Mouse (Mus musculus) heart, embryonic 16.5 days (tissue): ENCODE data around the gene Rnf44. TPM values are rescaled to one million over a fixed set of nuclear protein-coding genes. Genes with fewer than 3 reads are reported as not detected.

Experiments
- ATAC-seq: fragments of 200-750 bp; cut with Nextera tagmentation; replicated peaks from 2 replicates; pipeline ENCODE4 v1.8.0; 2017; ENCODE audit warnings: moderate number of reproducible peaks; ENCODE audit not compliant: insufficient read depth, low FRiP score; ENCODE audit errors: extremely low read depth
- H3K27ac ChIP-seq: fragments of 300-500 bp; sonication (generic); 2 replicates; pipeline ENCODE4 v1.5.1; 2014; ENCODE audit warnings: mild to moderate bottlenecking, low read length, control low read depth, moderate library complexity
- H3K27me3 ChIP-seq: fragments of 300-500 bp; sonication (generic); 2 replicates; pipeline ENCODE4 v1.6.1; 2014; ENCODE audit warnings: low read length, mixed read lengths; ENCODE audit not compliant: control insufficient read depth, insufficient read depth
- H3K36me3 ChIP-seq: fragments of 300-500 bp; sonication (generic); 2 replicates; pipeline ENCODE4 v1.6.1; 2014; ENCODE audit not compliant: control insufficient read depth, insufficient read depth
- H3K4me1 ChIP-seq: fragments of 300-500 bp; sonication (generic); 2 replicates; pipeline ENCODE4 v1.6.1; 2014; ENCODE audit warnings: low read length, mixed read lengths; ENCODE audit not compliant: control insufficient read depth, insufficient read depth
- H3K4me2 ChIP-seq: fragments of 300-500 bp; sonication (generic); 2 replicates; pipeline ENCODE4 v1.6.1; 2014; ENCODE audit warnings: low read depth, mild to moderate bottlenecking, control low read depth, low read length
- H3K4me3 ChIP-seq: fragments of 300-500 bp; sonication (generic); 2 replicates; pipeline ENCODE4 v1.5.1; 2014; ENCODE audit warnings: mild to moderate bottlenecking, control low read depth, low read length
- H3K9ac ChIP-seq: fragments of 300-500 bp; sonication (generic); 2 replicates; pipeline ENCODE4 v1.6.1; 2014; ENCODE audit warnings: low read length, control low read depth
- H3K9me3 ChIP-seq: fragments of 300-500 bp; sonication (generic); replicated peaks from 2 replicates; pipeline ENCODE4 v1.6.1; 2016; ENCODE audit warnings: low read length; ENCODE audit not compliant: control insufficient read depth
- WGBS: fragments of 180-500 bp; shearing (Covaris S2); extraction: QIAGEN DNeasy Blood & Tissue Kit; methylation state at CpG from one replicate; pipeline ENCODE4 v1.1.7; 2014; 5-methylcytosine and 5-hydroxymethylcytosine counted together
- polyA plus RNA-seq: library from polyadenylated mRNA; unstranded; fragments of >200 nt; fragmentation: Nextera tagmentation; extraction: Ambion mirVana; gene quantifications from 2 replicates; pipeline ENCODE4 v1.2.1, GENCODE M21; 2015

Gene Rnf44
- polyA plus RNA-seq, 1 experiment from 2014 or later = 42.7 TPM

- Histone ChIP-seq H3K27me3 (no peaks in the 10 kb centered on the region; the same call in 1 of the 2 replicates), H3K4me2 (no peak overlapping the region), H3K4me1 (no peaks in the 10 kb centered on the region), H3K9ac (no peak overlapping the region), H3K27ac (no peak overlapping the region), H3K4me3 (no peak overlapping the region), H3K9me3 (no peaks in the 10 kb centered on the region), H3K36me3 (no peaks in the 10 kb centered on the region)
- ATAC-seq = no peak
- 65% methylated on average over 3 of the region's 3 CpGs for WGBS
Observed at GRCm38 (mm10) chr13:54710866-54711265, 17.2 kb upstream of the Rnf44 start.

GRCm38 (mm10) chr13:54704890-54705289 is 11.2 kb upstream of the Rnf44 start:
- H3K9me3 ChIP-seq = no peaks in the 10 kb centered on the region
- H3K4me2 ChIP-seq = no peak overlapping the region
- ATAC-seq = no peak
- H3K4me1 ChIP-seq = no peaks in the 10 kb centered on the region
- H3K9ac ChIP-seq = no peak overlapping the region
- no peaks in the 10 kb centered on the region for H3K36me3 ChIP-seq
- no peak overlapping the region for H3K4me3 ChIP-seq
- no peak overlapping the region for H3K27ac ChIP-seq
- peaks cover 5% of the 10 kb centered on the region; the same call in 1 of the 2 replicates for H3K27me3 ChIP-seq
- WGBS = 37% methylated on average over 6 of the region's 6 CpGs

GRCm38 (mm10) chr13:54702507-54702906 is 8.8 kb upstream of the Rnf44 start:
- Histone ChIP-seq H3K9me3 (no peaks in the 10 kb centered on the region), H3K36me3 (no peaks in the 10 kb centered on the region), H3K9ac (no peak overlapping the region), H3K4me1 (no peaks in the 10 kb centered on the region), H3K4me2 (no peak overlapping the region), H3K27ac (no peak overlapping the region), H3K4me3 (no peak overlapping the region), H3K27me3 (peaks cover 5% of the 10 kb centered on the region; the same call in 1 of the 2 replicates)
- WGBS = 61% methylated on average over 7 of the region's 7 CpGs
- no peak for ATAC-seq

GRCm38 (mm10) chr13:54701243-54701642 is 7.5 kb upstream of the Rnf44 start, which contains the start of gene Cdhr2:
Cdhr2 (plus strand) TSS chr13:54701461.
- H3K27me3 ChIP-seq = peaks cover 5% of the 10 kb centered on the region; the same call in 1 of the 2 replicates
- no peak within 1 kb of the TSS for H3K9ac ChIP-seq
- no peak within 1 kb of the TSS for H3K4me3 ChIP-seq
- no peak within 1 kb of the TSS for H3K27ac ChIP-seq
- WGBS = 69% methylated on average over 5 of the region's 5 CpGs
- no peaks in the 10 kb centered on the region for H3K4me1 ChIP-seq
- H3K9me3 ChIP-seq = no peaks in the 10 kb centered on the region
- no peak for ATAC-seq
- H3K36me3 ChIP-seq = no peaks in the 10 kb centered on the region
- no peak within 1 kb of the TSS for H3K4me2 ChIP-seq

- 87% methylated on average over 11 of the region's 11 CpGs for WGBS
Observed at GRCm38 (mm10) chr13:54695479-54696230, 1.9 kb upstream of the Rnf44 start.

GRCm38 (mm10) chr13:54694348-54695060 is 797 bp upstream of the Rnf44 start:
- H3K9me3 ChIP-seq = no peaks in the 10 kb centered on the region
- WGBS = 15% methylated on average over 26 of the region's 26 CpGs
- no peaks in the 10 kb centered on the region for H3K27me3 ChIP-seq
- peak overlapping the region; percentile 72 for H3K9ac ChIP-seq
- H3K27ac ChIP-seq = peak overlapping the region; percentile 93
- peak overlapping the region; percentile 56 for H3K4me3 ChIP-seq
- H3K4me2 ChIP-seq = peak overlapping the region; percentile 73
- ATAC-seq = peak; percentile 69
- H3K4me1 ChIP-seq = peaks cover 30% of the 10 kb centered on the region
- no peaks in the 10 kb centered on the region for H3K36me3 ChIP-seq

More at GRCm38 (mm10) chr13:54695479-54696230, 1.9 kb upstream of the Rnf44 start:
- H3K4me1 ChIP-seq = peaks cover 27% of the 10 kb centered on the region
- H3K27ac ChIP-seq = no peak overlapping the region
- no peaks in the 10 kb centered on the region for H3K36me3 ChIP-seq
- H3K9ac ChIP-seq = no peak overlapping the region
- no peaks in the 10 kb centered on the region for H3K27me3 ChIP-seq
- H3K9me3 ChIP-seq = no peaks in the 10 kb centered on the region
- no peak for ATAC-seq
- no peak overlapping the region for H3K4me2 ChIP-seq
- H3K4me3 ChIP-seq = no peak overlapping the region

GRCm38 (mm10) chr13:54692711-54693557 is 773 bp downstream of the Rnf44 start:
- Histone ChIP-seq H3K36me3 (no peaks in the 10 kb centered on the region), H3K9me3 (no peaks in the 10 kb centered on the region), H3K27me3 (no peaks in the 10 kb centered on the region), H3K4me1 (peaks cover 38% of the 10 kb centered on the region), H3K27ac (peak overlapping the region; percentile 93), H3K4me2 (peak overlapping the region; percentile 98), H3K4me3 (peak overlapping the region; percentile 97), H3K9ac (peak overlapping the region; percentile 95)
- ATAC-seq = no peak
- WGBS = 7% methylated on average over 21 of the region's 21 CpGs

- no peak for ATAC-seq
- Histone ChIP-seq H3K9me3 (no peaks in the 10 kb centered on the region), H3K27ac (no peak overlapping the region), H3K4me1 (peaks cover 38% of the 10 kb centered on the region), H3K9ac (peak overlapping the region; percentile 95), H3K4me2 (peak overlapping the region; percentile 98), H3K4me3 (no peak overlapping the region; the same call in 1 of the 2 replicates), H3K36me3 (no peaks in the 10 kb centered on the region), H3K27me3 (no peaks in the 10 kb centered on the region)
Observed at GRCm38 (mm10) chr13:54691737-54692136, 2.0 kb downstream of the Rnf44 start.
